Mouse (Mus musculus) CH12.LX (cell line): Measurements from ENCODE around the gene Snx10. TPM values are rescaled to one million over a fixed set of nuclear protein-coding genes. Genes with fewer than 3 reads are reported as not detected.

ENCODE experiments used
- DNase-seq: peaks from one replicate; pipeline ENCODE4 v3.0.0-alpha.2; 2013; ENCODE audit errors: extremely low read depth
- H3K27ac ChIP-seq: 2 replicates; pipeline ENCODE4 v1.5.1; 2012; ENCODE audit warnings: low read depth, mild to moderate bottlenecking, control low read depth, moderate library complexity; ENCODE audit not compliant: insufficient read depth
- H3K27me3 ChIP-seq: replicated peaks from 2 replicates; pipeline ENCODE3; 2012; ENCODE audit warnings: inconsistent platforms
- H3K36me3 ChIP-seq, 2 experiments: replicated peaks in 1 of 2; 2 replicates each; pipeline versions ENCODE3 to v1.6.1; 2012; ENCODE audit warnings: inconsistent platforms in 1 of 2, low read length in 1 of 2, mild to moderate bottlenecking in 1 of 2, mixed read lengths in 1 of 2, moderate library complexity in 1 of 2; ENCODE audit not compliant: control insufficient read depth in 1 of 2, insufficient read depth in 1 of 2
- H3K4me1 ChIP-seq, 2 experiments: 2 replicates each; pipeline ENCODE4 v1.6.1; 2012; ENCODE audit warnings: inconsistent platforms in 1 of 2, moderate library complexity in 1 of 2; ENCODE audit not compliant: insufficient read depth in 2 of 2, control insufficient read depth in 1 of 2
- H3K4me2 ChIP-seq: 2 replicates; pipeline ENCODE4 v1.6.1; 2012; ENCODE audit warnings: low read depth, mild to moderate bottlenecking, control low read depth; ENCODE audit not compliant: poor library complexity, insufficient read depth, severe bottlenecking
- H3K4me3 ChIP-seq, 3 experiments: fragments of 150-350 bp in 1 of 3; sonication (generic) in 1 of 3; replicated peaks in 1 of 3; 2 replicates each; pipeline versions ENCODE3 to v1.5.1; 2011 to 2012; ENCODE audit warnings: low read depth in 2 of 3, low read length in 2 of 3, mild to moderate bottlenecking in 2 of 3, moderate library complexity in 2 of 3, control low read depth in 1 of 3, improper control_type of control experiment in 1 of 3, inconsistent platforms in 1 of 3, mixed read lengths in 1 of 3; ENCODE audit not compliant: poor library complexity in 1 of 3
- H3K79me2 ChIP-seq: replicated peaks from 2 replicates; pipeline ENCODE4 v1.6.1; 2012; ENCODE audit warnings: mild to moderate bottlenecking, moderate library complexity; ENCODE audit not compliant: control insufficient read depth, poor library complexity, insufficient read depth, severe bottlenecking; ENCODE audit errors: extremely low read depth
- H3K9ac ChIP-seq: 2 replicates; pipeline ENCODE4 v1.6.1; 2012; ENCODE audit warnings: low read depth, mild to moderate bottlenecking, control low read depth, moderate library complexity; ENCODE audit not compliant: insufficient read depth
- H3K9me3 ChIP-seq: replicated peaks from 2 replicates; pipeline ENCODE3; 2012; ENCODE audit warnings: low read length, inconsistent platforms, mixed read lengths
- CHD1 ChIP-seq: IDR thresholded peaks from 2 replicates; pipeline ENCODE4 v1.6.1; 2012; ENCODE audit warnings: low read depth, low read length, improper control_type of control experiment, inconsistent platforms
- CTCF ChIP-seq, 2 experiments: IDR thresholded peaks in 1 of 2; conservative IDR thresholded peaks in 1 of 2; 2 replicates each; pipeline ENCODE4 v1.5.1; 2011 to 2012; ENCODE audit warnings: low read depth in 2 of 2, low read length in 2 of 2, improper control_type of control experiment in 1 of 2, inconsistent platforms in 1 of 2, mild to moderate bottlenecking in 1 of 2, moderate library complexity in 1 of 2
- E2F4 ChIP-seq: IDR thresholded peaks from 2 replicates; pipeline ENCODE4 v1.6.1; 2011; ENCODE audit warnings: low read depth, low read length, improper control_type of control experiment; ENCODE audit not compliant: insufficient replicate concordance
- ELF1 ChIP-seq: IDR thresholded peaks from 2 replicates; pipeline ENCODE4 v1.6.1; 2014; ENCODE audit warnings: low read depth, mild to moderate bottlenecking, inconsistent platforms, low read length, improper control_type of control experiment
- GABPA ChIP-seq: IDR thresholded peaks from 2 replicates; pipeline ENCODE4 v1.6.1; 2012; ENCODE audit warnings: low read depth, low read length, improper control_type of control experiment, inconsistent platforms; ENCODE audit not compliant: insufficient replicate concordance
- IRF4 ChIP-seq: IDR thresholded peaks from 2 replicates; pipeline ENCODE4 v1.6.1; 2014; ENCODE audit warnings: low read depth, mild to moderate bottlenecking, inconsistent platforms, low read length, improper control_type of control experiment
- JUN ChIP-seq: IDR thresholded peaks from 2 replicates; pipeline ENCODE4 v1.6.1; 2011; ENCODE audit warnings: low read depth, mild to moderate bottlenecking, low read length, improper control_type of control experiment, moderate library complexity; ENCODE audit not compliant: insufficient read depth
- JUND ChIP-seq: conservative IDR thresholded peaks from 2 replicates; pipeline ENCODE4 v1.6.1; 2011; ENCODE audit warnings: low read depth, low read length, improper control_type of control experiment
- MAZ ChIP-seq: IDR thresholded peaks from 2 replicates; pipeline ENCODE4 v1.6.1; 2012; ENCODE audit warnings: low read depth, mild to moderate bottlenecking, inconsistent platforms, low read length, improper control_type of control experiment, moderate library complexity
- MXI1 ChIP-seq: IDR thresholded peaks from 2 replicates; pipeline ENCODE4 v1.6.1; 2011; ENCODE audit warnings: mild to moderate bottlenecking, low read depth, low read length, improper control_type of control experiment
- NRF1 ChIP-seq: IDR thresholded peaks from 2 replicates; pipeline ENCODE4 v1.6.1; 2014; ENCODE audit warnings: low read depth, mild to moderate bottlenecking, inconsistent platforms, low read length, improper control_type of control experiment, moderate library complexity
- SIN3A ChIP-seq: IDR thresholded peaks from 2 replicates; pipeline ENCODE4 v1.6.1; 2012; ENCODE audit warnings: low read length, improper control_type of control experiment, inconsistent platforms
- UBTF ChIP-seq: IDR thresholded peaks from 2 replicates; pipeline ENCODE4 v1.6.1; 2012; ENCODE audit warnings: low read depth, mild to moderate bottlenecking, inconsistent platforms, low read length, improper control_type of control experiment, moderate library complexity
- USF2 ChIP-seq: conservative IDR thresholded peaks from 2 replicates; pipeline ENCODE4 v1.6.1; 2011; ENCODE audit warnings: low read depth, low read length, improper control_type of control experiment
- ZKSCAN1 ChIP-seq: IDR thresholded peaks from 2 replicates; pipeline ENCODE4 v1.6.1; 2012; ENCODE audit warnings: low read depth, inconsistent platforms, low read length, improper control_type of control experiment, borderline replicate concordance
- ZMIZ1 ChIP-seq: IDR thresholded peaks from 2 replicates; pipeline ENCODE4 v1.6.1; 2012; ENCODE audit warnings: low read depth, mild to moderate bottlenecking, inconsistent platforms, low read length, improper control_type of control experiment
- dilution Hi-C: fragments of 300-500 bp; cut with MboI; formaldehyde crosslinking; loops from 2 replicates; pipeline ENCODE4 v1.14.3; 2020; ENCODE audit warnings: low sequenced_read_pairs; ENCODE audit not compliant: extremely low pct_unique_long_range_greater_than_20kb, extremely low pct_ligation_motif_present
- in situ Hi-C: fragments of 300-500 bp; cut with MboI; formaldehyde crosslinking; loops from 3 replicates; pipeline ENCODE4 v1.14.3; 2019; ENCODE audit warnings: low sequenced_read_pairs, low pct_ligation_motif_present, low pct_unique_long_range_greater_than_20kb, mixed read lengths
- polyA plus RNA-seq: library from polyadenylated mRNA; unstranded; fragments of >175 nt; gene quantifications from 2 replicates; pipeline ENCODE4 v1.2.1, GENCODE M21; 2012; ENCODE audit warnings: low read depth; ENCODE audit not compliant: insufficient read length
- total RNA-seq, 2 experiments: library from RNA; depleted of rRNA; stranded (reverse); fragments of 300-350 nt in 1 of 2; fragments of >200 nt in 1 of 2; gene quantifications; 2 replicates each; pipeline ENCODE4 v1.2.3; 2012 to 2014

Snx10 gene
- total and polyA plus RNA-seq, 3 experiments = 27.6 to 84.7 (median 46.2) TPM

GRCm38 (mm10) chr6:51574132-51574531, 50.4 kb downstream of the Snx10 start:
- Histone ChIP-seq H3K4me3 (no peak overlapping the region), H3K4me2 (no peak overlapping the region), H3K27me3 (no peaks in the 10 kb centered on the region), H3K9me3 (no peaks in the 10 kb centered on the region), H3K4me1 (peaks cover 0 to 13% of the 10 kb centered on the region in 2 experiments; a peak in 2 of 4 replicates), H3K79me2 (no peaks in the 10 kb centered on the region), H3K27ac (no peak overlapping the region), H3K9ac (no peak overlapping the region), H3K36me3 (peaks cover 5 to 63% of the 10 kb centered on the region in 2 experiments)
- in situ Hi-C loops = loop anchor here (10.0 kb wide), 1 partner anchor 369 kb away; no protein-coding TSS in a partner anchor
- dilution Hi-C loops = no loop called here
- DNase-seq = no peak
- TF ChIP-seq USF2 (no peak), SIN3A (no peak), MAZ (no peak), GABPA (no peak)

GRCm38 (mm10) chr6:51578415-51578814, 54.7 kb downstream of the Snx10 start:
- H3K27me3 ChIP-seq = no peaks in the 10 kb centered on the region
- no peak overlapping the region for H3K4me3 ChIP-seq
- in situ Hi-C loops = loop anchor here (5.0 to 25.0 kb wide), 3 partner anchors 71 to 374 kb away; no protein-coding TSS in a partner anchor
- no peaks in the 10 kb centered on the region for H3K9me3 ChIP-seq
- no peak for TF ChIP-seq IRF4
- no peak for TF ChIP-seq MAZ
- no peak for TF ChIP-seq NRF1
- TF ChIP-seq E2F4 = no peak
- no peak for TF ChIP-seq MXI1
- no peak for TF ChIP-seq JUND
- no peak for TF ChIP-seq CHD1
- TF ChIP-seq UBTF = no peak
- TF ChIP-seq ELF1 = no peak
- no peak for TF ChIP-seq CTCF (conservative IDR thresholded peaks at IDR 0.05 in 1 of 2, IDR thresholded peaks at IDR 0.05 in 1 of 2; ENCODE audit: low read depth in 2 of 2, low read length in 2 of 2)
- TF ChIP-seq ZMIZ1 = no peak
- no peak for TF ChIP-seq ZKSCAN1
- no peak for TF ChIP-seq JUN
- TF ChIP-seq, all 38 proteins: peak for 0
- H3K4me1 ChIP-seq = peaks cover 0 to 20% of the 10 kb centered on the region in 2 experiments; a peak in 2 of 4 replicates
- dilution Hi-C loops = no loop called here
- H3K9ac ChIP-seq = no peak overlapping the region
- H3K36me3 ChIP-seq = peaks cover 18 to 84% of the 10 kb centered on the region in 2 experiments
- no peak for DNase-seq
- no peaks in the 10 kb centered on the region for H3K79me2 ChIP-seq
- no peak overlapping the region for H3K27ac ChIP-seq
- H3K4me2 ChIP-seq = no peak overlapping the region
